Mouse (Mus musculus): ENCODE measurements around the gene Prg3. TPM values are rescaled to one million over a fixed set of nuclear protein-coding genes. Genes with fewer than 3 reads are reported as not detected.

Prg3 gene
- total and polyA plus RNA-seq, 3 experiments: not detected

DNA sequence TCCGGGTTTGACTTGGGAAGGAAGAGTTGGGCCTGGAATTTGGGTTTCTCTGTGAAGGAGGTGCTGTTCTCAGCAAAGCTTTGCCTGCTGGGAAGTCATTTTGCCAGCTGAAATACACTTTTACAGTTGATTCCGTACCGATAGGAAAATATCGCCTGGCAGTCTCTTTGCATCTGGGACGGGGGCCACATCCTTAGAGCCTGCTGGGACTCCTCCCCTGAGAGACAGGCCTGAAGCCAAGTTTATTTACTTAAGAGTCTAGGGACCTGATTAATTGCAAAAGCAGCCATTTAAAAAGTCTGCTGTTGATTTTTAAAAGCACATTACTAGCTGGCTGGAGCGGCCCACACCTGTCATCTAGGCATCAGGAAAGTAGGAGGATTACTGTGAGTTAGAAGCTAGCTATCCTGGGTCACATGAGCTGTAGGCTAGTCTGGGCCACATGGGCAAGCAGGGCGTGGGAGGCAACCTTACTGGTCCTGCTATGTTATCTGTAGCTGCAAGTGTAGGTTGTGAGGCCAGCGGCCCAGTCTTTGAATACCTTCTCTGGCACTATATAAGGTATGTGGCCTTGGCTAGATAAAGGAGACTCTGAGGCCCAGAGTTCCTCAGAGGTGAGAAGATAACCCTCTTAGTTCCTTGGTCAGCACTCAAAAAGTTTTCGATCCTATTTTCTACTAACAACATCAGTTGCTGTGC is 24.0 kb downstream of the Prg3 start:
- Histone ChIP-seq H3K4me3 (ENCODE audit: control insufficient read depth in 1 of 2, insufficient read depth in 1 of 2, low read depth in 2 of 2, low read length in 2 of 2) (peak overlapping the region; percentile 39 to 46), H3K27me3 (ENCODE audit: control insufficient read depth in 1 of 2, insufficient read depth in 2 of 2, low read length in 2 of 2) (no peaks in the 10 kb centered on the region), H3K9me3 (replicated peaks; ENCODE audit: insufficient read depth, low read length) (no peaks in the 10 kb centered on the region), H3K9ac (ENCODE audit: control insufficient read depth, low read depth, low read length, poor library complexity, severe bottlenecking) (peak overlapping the region; percentile 68), H3K4me1 (ENCODE audit: control insufficient read depth in 1 of 2, insufficient read depth in 2 of 2, low read length in 2 of 2) (peaks cover 22 to 28% of the 10 kb centered on the region in 2 experiments), H3K36me3 (ENCODE audit: control insufficient read depth in 1 of 2, insufficient read depth in 2 of 2, low read length in 2 of 2) (peaks cover 0 to 31% of the 10 kb centered on the region in 2 experiments; a peak in 2 of 4 replicates), H3K27ac (ENCODE audit: control insufficient read depth, low read depth, low read length) (peak overlapping the region; percentile 95), H3K79me2 (ENCODE audit: control insufficient read depth, insufficient read depth, low read length, poor library complexity) (no peaks in the 10 kb centered on the region)
- peak; percentile 72 for DNase-seq (ENCODE audit: low read depth, low spot score)
- TF ChIP-seq GATA1 (IDR thresholded peaks at IDR 0.05; ENCODE audit: low read depth, low read length) (peak; percentile 65), ZKSCAN1 (IDR thresholded peaks at IDR 0.05; ENCODE audit: low read depth, low read length) (no peak), USF2 (IDR thresholded peaks at IDR 0.05; ENCODE audit: borderline replicate concordance in 1 of 2, insufficient read depth in 1 of 2, low read depth in 1 of 2, low read length in 2 of 2) (0 out of 4 replicates have a peak, but pooled peaks of 1 of the 2 experiments have one; percentile 31), POLR2AphosphoS5 (IDR thresholded peaks at IDR 0.05; ENCODE audit: borderline replicate concordance, low read depth, low read length) (no peak), CHD1 (IDR thresholded peaks at IDR 0.05; ENCODE audit: low read depth, low read length) (no peak), RAD21 (IDR thresholded peaks at IDR 0.05; ENCODE audit: low read depth, low read length) (no peak), MAX (IDR thresholded peaks at IDR 0.05; ENCODE audit: low read length) (0 out of 2 replicates have a peak, but pooled peaks have one; percentile 45), MYB (IDR thresholded peaks at IDR 0.05; ENCODE audit: low read depth, low read length) (no peak), SIN3A (IDR thresholded peaks at IDR 0.05; ENCODE audit: low read length) (no peak; the same call in 1 of the 2 replicates), TBP (IDR thresholded peaks at IDR 0.05; ENCODE audit: low read depth, low read length) (peak; percentile 56; the same call in 1 of the 2 replicates), MAFK (IDR thresholded peaks at IDR 0.05; ENCODE audit: borderline replicate concordance, low read depth, low read length) (no peak), ZNF384 (IDR thresholded peaks at IDR 0.05; ENCODE audit: low read depth, low read length) (no peak), ZMIZ1 (IDR thresholded peaks at IDR 0.05; ENCODE audit: low read depth, low read length) (no peak), TAL1 (IDR thresholded peaks at IDR 0.05; ENCODE audit: low read length) (no peak), ETS1 (IDR thresholded peaks at IDR 0.05; ENCODE audit: low read depth, low read length) (no peak), KAT2A (conservative IDR thresholded peaks at IDR 0.05; ENCODE audit: low read depth, low read length) (no peak), TCF12 (IDR thresholded peaks at IDR 0.05; ENCODE audit: low read depth, low read length) (no peak; the same call in 1 of the 2 replicates), HCFC1 (IDR thresholded peaks at IDR 0.05; ENCODE audit: low read depth, low read length) (no peak), ZC3H11A (IDR thresholded peaks at IDR 0.05; ENCODE audit: low read depth, low read length) (no peak), ELF1 (IDR thresholded peaks at IDR 0.05; ENCODE audit: low read depth, low read length) (no peak), RCOR1 (IDR thresholded peaks at IDR 0.05; ENCODE audit: low read depth, low read length) (no peak), JUND (IDR thresholded peaks at IDR 0.05; ENCODE audit: low read depth, low read length) (no peak), USF1 (IDR thresholded peaks at IDR 0.05; ENCODE audit: low read depth, low read length) (peak; percentile 82), UBTF (IDR thresholded peaks at IDR 0.05; ENCODE audit: borderline replicate concordance, insufficient read depth, low read depth, low read length) (no peak), CTCF (IDR thresholded peaks at IDR 0.05 in 2 of 3, conservative IDR thresholded peaks at IDR 0.05 in 1 of 3; ENCODE audit: control insufficient read depth in 1 of 3, insufficient read depth in 1 of 3, low read depth in 2 of 3, low read length in 3 of 3, poor library complexity in 1 of 3, severe bottlenecking in 1 of 3) (no peak), E2F4 (IDR thresholded peaks at IDR 0.05; ENCODE audit: borderline replicate concordance, low read depth, low read length) (no peak), MYC (IDR thresholded peaks at IDR 0.05; ENCODE audit: low read depth, low read length) (peak; percentile 80; the same call in 1 of the 2 replicates), SMC3 (IDR thresholded peaks at IDR 0.05; ENCODE audit: low read depth, low read length) (no peak), GABPA (IDR thresholded peaks at IDR 0.05; ENCODE audit: low read depth, low read length) (no peak), CHD2 (IDR thresholded peaks at IDR 0.05; ENCODE audit: low read length) (no peak), MEF2A (IDR thresholded peaks at IDR 0.05; ENCODE audit: extremely low read depth, insufficient replicate concordance, low read depth, low read length, poor library complexity, severe bottlenecking) (no peak), POLR2A (IDR thresholded peaks at IDR 0.05; ENCODE audit: control insufficient read depth in 1 of 2, insufficient read depth in 1 of 2, low read depth in 1 of 2, low read length in 2 of 2, poor library complexity in 1 of 2) (no peak; a peak in 2 of 4 replicates), MAZ (IDR thresholded peaks at IDR 0.05; ENCODE audit: low read depth, low read length) (no peak), MXI1 (IDR thresholded peaks at IDR 0.05; ENCODE audit: low read depth, low read length) (no peak; the same call in 1 of the 2 replicates), BHLHE40 (IDR thresholded peaks at IDR 0.05; ENCODE audit: borderline replicate concordance, low read depth, low read length) (no peak), NRF1 (IDR thresholded peaks at IDR 0.05; ENCODE audit: insufficient read depth, low read depth, low read length, poor library complexity, severe bottlenecking) (no peak)
